Mouse (Mus musculus) adrenal gland, postnatal 10 days (tissue): ENCODE measurements around the gene Vmn1r3. TPM values are rescaled to one million over a fixed set of nuclear protein-coding genes. Genes with fewer than 3 reads are reported as not detected.

ENCODE experiments used
- total RNA-seq, 2 experiments: library from RNA; stranded (reverse); gene quantifications; 2 replicates each; pipeline ENCODE4 v1.2.3; 2021

The Vmn1r3 gene
- total RNA-seq, 2 experiments from 2014 or later = 0.70 TPM; not detected in 1

Other genes with a start within 250 kb of the Vmn1r3 start
- not detected for gene Vmn1r2, start 18.0 kb downstream of the Vmn1r3 start, total RNA-seq